In genomic region chr15:99936659-99937058, GRCm38 (mm10) we compare ENCODE assay signal across 39 mouse cellular contexts. TPM values are rescaled to one million over a fixed set of nuclear protein-coding genes. Genes with fewer than 3 reads are reported as not detected.
"Had no signal": no experiment of that assay in that cellular context is flagged by ENCODE, and none has a peak within 500 bp of the region (broad histone marks: within the 10 kb centered on the region; RNA-seq: fewer than 3 reads in every experiment).

No protein-coding gene starts in this region.

- H3K27ac ChIP-seq: heart, embryonic 10.5 days; heart, embryonic 13.5 days; heart, embryonic 15.5 days; hindbrain, embryonic 10.5 days; hindbrain, embryonic 12.5 days; hindbrain, embryonic 13.5 days; hindbrain, embryonic 14.5 days; hindbrain, embryonic 15.5 days; hindbrain, postnatal 0 days; intestine, embryonic 15.5 days; kidney, embryonic 15.5 days; kidney, postnatal 0 days; layer of hippocampus, adult 2 months had no signal

- H3K4me1 ChIP-seq: heart, embryonic 10.5 days; heart, embryonic 12.5 days; heart, embryonic 13.5 days; heart, embryonic 15.5 days; hindbrain, embryonic 12.5 days; hindbrain, embryonic 13.5 days; hindbrain, embryonic 15.5 days; intestine, embryonic 15.5 days; kidney, embryonic 15.5 days had no signal

- H3K36me3 ChIP-seq: heart, embryonic 10.5 days; heart, embryonic 12.5 days; heart, embryonic 13.5 days; heart, embryonic 15.5 days; hindbrain, embryonic 10.5 days; hindbrain, embryonic 12.5 days; hindbrain, embryonic 13.5 days; hindbrain, embryonic 15.5 days; intestine, embryonic 15.5 days; kidney, embryonic 15.5 days had no signal

- H3K9ac ChIP-seq: heart, embryonic 12.5 days; heart, embryonic 13.5 days; heart, embryonic 15.5 days; hindbrain, embryonic 12.5 days; hindbrain, embryonic 13.5 days; hindbrain, embryonic 14.5 days; hindbrain, embryonic 15.5 days; intestine, embryonic 15.5 days; kidney, embryonic 15.5 days had no signal

- H3K4me3 ChIP-seq: heart, embryonic 10.5 days; heart, embryonic 12.5 days; heart, embryonic 13.5 days; heart, embryonic 15.5 days; hindbrain, embryonic 10.5 days; hindbrain, embryonic 12.5 days; hindbrain, embryonic 13.5 days; hindbrain, embryonic 15.5 days; intestine, embryonic 15.5 days; kidney, embryonic 15.5 days; layer of hippocampus, adult 2 months had no signal

- H3K27me3 ChIP-seq: heart, embryonic 12.5 days; heart, embryonic 15.5 days; hindbrain, embryonic 12.5 days; hindbrain, embryonic 13.5 days; hindbrain, embryonic 15.5 days; intestine, embryonic 15.5 days; kidney, embryonic 15.5 days had no signal

- DNase-seq: heart, postnatal 10 days; heart, postnatal 14 days; heart, postnatal 36 days; heart, postnatal 4 days; kidney, adult 11 months; kidney, adult 18-20 months; kidney, adult 2 months; kidney, adult 8-10 months; kidney, adult 9 months; kidney, postnatal 10 days; kidney, postnatal 14 days; kidney, postnatal 25 days; kidney, postnatal 36 days; kidney, postnatal 4 days; layer of hippocampus, adult 9-11 months; layer of hippocampus, postnatal 36 days had no signal

- H3K9me3 ChIP-seq: heart, embryonic 10.5 days; heart, embryonic 12.5 days; heart, embryonic 13.5 days; heart, embryonic 15.5 days; hindbrain, embryonic 10.5 days; hindbrain, embryonic 12.5 days; hindbrain, embryonic 13.5 days; hindbrain, embryonic 15.5 days; intestine, embryonic 15.5 days; kidney, embryonic 15.5 days had no signal

RNA-seq across cellular contexts. Expression of gene Fam186a, which starts 30.2 kb away (rescaled TPM):
- total RNA-seq: heart, postnatal 10 days; hematopoietic stem cell, adult 5-6 weeks had no signal
- polyA plus RNA-seq: heart, embryonic 12.5 days; heart, embryonic 13.5 days; heart, embryonic 14.5 days; heart, embryonic 15.5 days; heart, embryonic 16.5 days; hindbrain, embryonic 10.5 days; hindbrain, embryonic 12.5 days; hindbrain, embryonic 13.5 days; hindbrain, embryonic 15.5 days; hindbrain, embryonic 16.5 days; hindbrain, postnatal 0 days; inflammation-experienced regulatory T-cells, adult 6 months; intestine, embryonic 15.5 days; intestine, embryonic 16.5 days; intestine, postnatal 0 days; kidney, embryonic 14.5 days; kidney, embryonic 15.5 days; kidney, postnatal 0 days; large intestine, adult 2 months had no signal
